Mouse (Mus musculus) MEL (cell line): ENCODE results near the gene Apc2. TPM values are rescaled to one million over a fixed set of nuclear protein-coding genes. Genes with fewer than 3 reads are reported as not detected.
A peak's percentile ranks its signal among the peaks of the same experiment; 100 is the strongest.

Experiments used
- DNase-seq: peaks from one replicate; pipeline ENCODE4 v3.0.0; 2011; ENCODE audit warnings: low read depth, low spot score
- H3K27ac ChIP-seq: 2 replicates; pipeline ENCODE4 v1.5.1; 2012; ENCODE audit warnings: low read depth, mild to moderate bottlenecking, control low read depth, low read length, moderate library complexity; ENCODE audit not compliant: control insufficient read depth
- H3K27me3 ChIP-seq, 2 experiments: fragments of 150-350 bp in 1 of 2; sonication (generic) in 1 of 2; 2 replicates each; pipeline ENCODE4 v1.6.1; 2012; ENCODE audit warnings: low read length in 2 of 2, mild to moderate bottlenecking in 2 of 2, improper control_type of control experiment in 1 of 2, moderate library complexity in 1 of 2; ENCODE audit not compliant: insufficient read depth in 2 of 2, control insufficient read depth in 1 of 2
- H3K36me3 ChIP-seq, 2 experiments: 2 replicates each; pipeline ENCODE4 v1.6.1; 2012 to 2014; ENCODE audit warnings: low read length in 2 of 2, improper control_type of control experiment in 1 of 2, inconsistent platforms in 1 of 2, mild to moderate bottlenecking in 1 of 2; ENCODE audit not compliant: insufficient read depth in 2 of 2, control insufficient read depth in 1 of 2
- H3K4me1 ChIP-seq, 2 experiments: fragments of 150-350 bp in 1 of 2; sonication (generic) in 1 of 2; 2 replicates each; pipeline ENCODE4 v1.6.1; 2012; ENCODE audit warnings: low read length in 2 of 2, improper control_type of control experiment in 1 of 2, mild to moderate bottlenecking in 1 of 2; ENCODE audit not compliant: insufficient read depth in 2 of 2, control insufficient read depth in 1 of 2
- H3K4me3 ChIP-seq, 2 experiments: fragments of 150-350 bp in 1 of 2; sonication (generic) in 1 of 2; 2 replicates each; pipeline ENCODE4 v1.5.1; 2012; ENCODE audit warnings: low read depth in 2 of 2, low read length in 2 of 2, mild to moderate bottlenecking in 2 of 2, moderate library complexity in 2 of 2, control low read depth in 1 of 2, improper control_type of control experiment in 1 of 2; ENCODE audit not compliant: control insufficient read depth in 1 of 2, insufficient read depth in 1 of 2
- H3K79me2 ChIP-seq: 2 replicates; pipeline ENCODE4 v1.6.1; 2012; ENCODE audit warnings: mild to moderate bottlenecking, low read length, moderate library complexity; ENCODE audit not compliant: control insufficient read depth, poor library complexity, insufficient read depth
- H3K9ac ChIP-seq: 2 replicates; pipeline ENCODE4 v1.6.1; 2012; ENCODE audit warnings: low read depth, mild to moderate bottlenecking, control low read depth, low read length, moderate library complexity; ENCODE audit not compliant: control insufficient read depth, poor library complexity, severe bottlenecking
- H3K9me3 ChIP-seq: fragments of 150-350 bp; sonication (generic); replicated peaks from 2 replicates; pipeline ENCODE4 v1.6.1; 2012; ENCODE audit warnings: mild to moderate bottlenecking, low read length, improper control_type of control experiment, moderate library complexity; ENCODE audit not compliant: insufficient read depth
- BHLHE40 ChIP-seq: IDR thresholded peaks from 2 replicates; pipeline ENCODE4 v1.6.1; 2012; ENCODE audit warnings: low read depth, mild to moderate bottlenecking, inconsistent platforms, low read length, improper control_type of control experiment, borderline replicate concordance
- CHD1 ChIP-seq: IDR thresholded peaks from 2 replicates; pipeline ENCODE4 v1.6.1; 2012; ENCODE audit warnings: low read depth, mild to moderate bottlenecking, inconsistent platforms, low read length, improper control_type of control experiment
- CTCF ChIP-seq, 3 experiments: IDR thresholded peaks in 2 of 3; conservative IDR thresholded peaks in 1 of 3; 2 replicates each; pipeline ENCODE4 v1.5.1; 2011 to 2012; ENCODE audit warnings: low read length in 3 of 3, low read depth in 2 of 3, mild to moderate bottlenecking in 2 of 3, improper control_type of control experiment in 1 of 3, inconsistent platforms in 1 of 3, mixed read lengths in 1 of 3, moderate library complexity in 1 of 3; ENCODE audit not compliant: control insufficient read depth in 1 of 3, insufficient read depth in 1 of 3, poor library complexity in 1 of 3, severe bottlenecking in 1 of 3
- E2F4 ChIP-seq: IDR thresholded peaks from 2 replicates; pipeline ENCODE4 v1.6.1; 2011; ENCODE audit warnings: low read depth, low read length, improper control_type of control experiment, borderline replicate concordance
- ELF1 ChIP-seq: IDR thresholded peaks from 2 replicates; pipeline ENCODE4 v1.6.1; 2014; ENCODE audit warnings: low read depth, mild to moderate bottlenecking, inconsistent platforms, low read length, improper control_type of control experiment, moderate library complexity
- EP300 ChIP-seq, 2 experiments: IDR thresholded peaks; 2 replicates each; pipeline ENCODE4 v1.6.1; 2011; ENCODE audit warnings: improper control_type of control experiment in 2 of 2, low read length in 2 of 2, low read depth in 1 of 2, mild to moderate bottlenecking in 1 of 2
- ETS1 ChIP-seq: IDR thresholded peaks from 2 replicates; pipeline ENCODE4 v1.6.1; 2012; ENCODE audit warnings: low read depth, mild to moderate bottlenecking, inconsistent platforms, low read length, improper control_type of control experiment, moderate library complexity
- GABPA ChIP-seq: IDR thresholded peaks from 2 replicates; pipeline ENCODE4 v1.6.1; 2012; ENCODE audit warnings: low read depth, mild to moderate bottlenecking, inconsistent platforms, low read length, improper control_type of control experiment, moderate library complexity
- GATA1 ChIP-seq: IDR thresholded peaks from 2 replicates; pipeline ENCODE4 v1.6.1; 2011; ENCODE audit warnings: low read depth, low read length, improper control_type of control experiment
- HCFC1 ChIP-seq: IDR thresholded peaks from 2 replicates; pipeline ENCODE4 v1.6.1; 2012; ENCODE audit warnings: low read depth, mild to moderate bottlenecking, inconsistent platforms, low read length, improper control_type of control experiment, moderate library complexity
- JUND ChIP-seq: IDR thresholded peaks from 2 replicates; pipeline ENCODE4 v1.6.1; 2011; ENCODE audit warnings: low read depth, mild to moderate bottlenecking, improper control_type of control experiment, low read length
- KAT2A ChIP-seq: conservative IDR thresholded peaks from 2 replicates; pipeline ENCODE4 v1.6.1; 2012; ENCODE audit warnings: low read depth, low read length, improper control_type of control experiment, inconsistent platforms
- MAFK ChIP-seq: IDR thresholded peaks from 2 replicates; pipeline ENCODE4 v1.6.1; 2011; ENCODE audit warnings: low read depth, mild to moderate bottlenecking, low read length, improper control_type of control experiment, borderline replicate concordance
- MAX ChIP-seq: IDR thresholded peaks from 2 replicates; pipeline ENCODE4 v1.6.1; 2011; ENCODE audit warnings: low read length, improper control_type of control experiment
- MAZ ChIP-seq: IDR thresholded peaks from 2 replicates; pipeline ENCODE4 v1.6.1; 2012; ENCODE audit warnings: low read depth, mild to moderate bottlenecking, inconsistent platforms, low read length, improper control_type of control experiment
- MEF2A ChIP-seq: IDR thresholded peaks from 2 replicates; pipeline ENCODE4 v1.6.1; 2014; ENCODE audit warnings: low read depth, mild to moderate bottlenecking, inconsistent platforms, low read length, improper control_type of control experiment; ENCODE audit not compliant: poor library complexity, insufficient replicate concordance, severe bottlenecking; ENCODE audit errors: extremely low read depth
- MXI1 ChIP-seq: IDR thresholded peaks from 2 replicates; pipeline ENCODE4 v1.6.1; 2011; ENCODE audit warnings: mild to moderate bottlenecking, low read depth, low read length, improper control_type of control experiment
- MYB ChIP-seq: IDR thresholded peaks from 2 replicates; pipeline ENCODE4 v1.6.1; 2011; ENCODE audit warnings: mild to moderate bottlenecking, low read depth, low read length, improper control_type of control experiment
- NELFE ChIP-seq: IDR thresholded peaks from 2 replicates; pipeline ENCODE4 v1.6.1; 2011; ENCODE audit warnings: low read depth, low read length, improper control_type of control experiment
- POLR2A ChIP-seq, 2 experiments: IDR thresholded peaks; 2 replicates each; pipeline ENCODE4 v1.6.1; 2011 to 2012; ENCODE audit warnings: low read length in 2 of 2, mild to moderate bottlenecking in 2 of 2, control low read depth in 1 of 2, improper control_type of control experiment in 1 of 2, low read depth in 1 of 2, moderate library complexity in 1 of 2; ENCODE audit not compliant: control insufficient read depth in 1 of 2, insufficient read depth in 1 of 2, poor library complexity in 1 of 2
- POLR2AphosphoS2 ChIP-seq: IDR thresholded peaks from 2 replicates; pipeline ENCODE4 v1.6.1; 2011; ENCODE audit warnings: low read length, improper control_type of control experiment
- POLR2AphosphoS5 ChIP-seq: IDR thresholded peaks from 2 replicates; pipeline ENCODE4 v1.6.1; 2012; ENCODE audit warnings: low read depth, borderline replicate concordance, mild to moderate bottlenecking, inconsistent platforms, low read length, moderate library complexity, mixed read lengths
- RAD21 ChIP-seq: IDR thresholded peaks from 2 replicates; pipeline ENCODE4 v1.6.1; 2011; ENCODE audit warnings: mild to moderate bottlenecking, low read depth, low read length, improper control_type of control experiment
- RCOR1 ChIP-seq: IDR thresholded peaks from 2 replicates; pipeline ENCODE4 v1.6.1; 2012; ENCODE audit warnings: low read depth, mild to moderate bottlenecking, inconsistent platforms, low read length, improper control_type of control experiment
- SIN3A ChIP-seq: IDR thresholded peaks from 2 replicates; pipeline ENCODE4 v1.6.1; 2012; ENCODE audit warnings: low read length, improper control_type of control experiment, inconsistent platforms
- SMC3 ChIP-seq: IDR thresholded peaks from 2 replicates; pipeline ENCODE4 v1.6.1; 2011; ENCODE audit warnings: low read depth, low read length, improper control_type of control experiment
- TAL1 ChIP-seq: IDR thresholded peaks from 2 replicates; pipeline ENCODE4 v1.6.1; 2012; ENCODE audit warnings: mild to moderate bottlenecking, inconsistent platforms, low read length, moderate library complexity, mixed read lengths
- TBP ChIP-seq: IDR thresholded peaks from 2 replicates; pipeline ENCODE4 v1.8.0; 2011; ENCODE audit warnings: low read depth, low read length, improper control_type of control experiment
- TCF12 ChIP-seq: IDR thresholded peaks from 2 replicates; pipeline ENCODE4 v1.6.1; 2014; ENCODE audit warnings: low read depth, mild to moderate bottlenecking, inconsistent platforms, low read length, improper control_type of control experiment, moderate library complexity
- UBTF ChIP-seq: IDR thresholded peaks from 2 replicates; pipeline ENCODE4 v1.6.1; 2012; ENCODE audit warnings: low read depth, mild to moderate bottlenecking, inconsistent platforms, low read length, improper control_type of control experiment, moderate library complexity, borderline replicate concordance; ENCODE audit not compliant: insufficient read depth
- USF1 ChIP-seq: IDR thresholded peaks from 2 replicates; pipeline ENCODE4 v1.6.1; 2014; ENCODE audit warnings: low read depth, mild to moderate bottlenecking, inconsistent platforms, low read length, improper control_type of control experiment, moderate library complexity
- USF2 ChIP-seq, 2 experiments: IDR thresholded peaks; 2 replicates each; pipeline ENCODE4 v1.6.1; 2011 to 2012; ENCODE audit warnings: improper control_type of control experiment in 2 of 2, low read length in 2 of 2, borderline replicate concordance in 1 of 2, inconsistent platforms in 1 of 2, low read depth in 1 of 2, mild to moderate bottlenecking in 1 of 2; ENCODE audit not compliant: insufficient read depth in 1 of 2
- ZKSCAN1 ChIP-seq: IDR thresholded peaks from 2 replicates; pipeline ENCODE4 v1.6.1; 2012; ENCODE audit warnings: low read depth, mild to moderate bottlenecking, inconsistent platforms, low read length, improper control_type of control experiment, moderate library complexity
- ZMIZ1 ChIP-seq: IDR thresholded peaks from 2 replicates; pipeline ENCODE4 v1.6.1; 2012; ENCODE audit warnings: low read depth, mild to moderate bottlenecking, inconsistent platforms, low read length, improper control_type of control experiment, moderate library complexity
- ZNF384 ChIP-seq: IDR thresholded peaks from 2 replicates; pipeline ENCODE4 v1.6.1; 2012; ENCODE audit warnings: low read depth, mild to moderate bottlenecking, inconsistent platforms, low read length, improper control_type of control experiment
- polyA plus RNA-seq, 2 experiments: library from polyadenylated mRNA; stranded (reverse) in 1 of 2; unstranded in 1 of 2; fragments of >175 nt in 1 of 2; fragments of >200 nt in 1 of 2; gene quantifications; 2 replicates each; pipeline versions ENCODE4 v1.2.1 to v1.2.4; 2012; ENCODE audit warnings: low replicate concordance in 2 of 2, low read depth in 1 of 2; ENCODE audit not compliant: insufficient read length in 2 of 2, insufficient read depth in 1 of 2, missing spikeins in 1 of 2
- total RNA-seq: library from RNA; depleted of rRNA; stranded (reverse); fragments of 300-350 nt; gene quantifications from 2 replicates; pipeline ENCODE4 v1.2.3, GENCODE M21; 2012; rRNA removed

Gene Apc2
- total RNA-seq (0.39 and 0.58 TPM in 2 replicates), polyA plus RNA-seq (1 to 10 TPM in 1 of 2 experiments, not detected in 1; 1.2 TPM)

GRCm38 (mm10) chr10:80295618-80296425 lies at the start of gene Apc2:
Gene Apc2 (plus strand): TSS chr10:80295977.
- Histone ChIP-seq H3K79me2 (peaks cover 19% of the 10 kb centered on the region), H3K36me3 (peaks cover 6 to 9% of the 10 kb centered on the region in 2 experiments; a peak in 3 of 4 replicates), H3K27ac (0 out of 2 replicates have a peak within 1 kb of the TSS, but pooled peaks have one; percentile 1), H3K9me3 (no peaks in the 10 kb centered on the region), H3K27me3 (no peaks in the 10 kb centered on the region), H3K4me1 (peaks cover 0 to 23% of the 10 kb centered on the region in 2 experiments; a peak in 2 of 4 replicates), H3K9ac (peak within 1 kb of the TSS; percentile 98; the same call in 1 of the 2 replicates), H3K4me3 (no peak within 1 kb of the TSS; a peak in 1 of 4 replicates)
- DNase-seq: peak; percentile 84
- no peak for TF ChIP-seq NELFE
- TF ChIP-seq MAFK: no peak
- TF ChIP-seq MEF2A: no peak
- no peak for TF ChIP-seq GATA1
- TF ChIP-seq HCFC1: no peak
- TF ChIP-seq USF1: no peak
- peak; percentile 53 to 77 (median 76) for TF ChIP-seq CTCF (IDR thresholded peaks at IDR 0.05 in 2 of 3, conservative IDR thresholded peaks at IDR 0.05 in 1 of 3; ENCODE audit: control insufficient read depth in 1 of 3, insufficient read depth in 1 of 3, low read depth in 2 of 3, low read length in 3 of 3, poor library complexity in 1 of 3, severe bottlenecking in 1 of 3)
- peak; percentile 81 for TF ChIP-seq SMC3
- TF ChIP-seq MYB: no peak
- TF ChIP-seq BHLHE40: no peak
- peak; percentile 48 for TF ChIP-seq RAD21
- no peak for TF ChIP-seq POLR2A (IDR thresholded peaks at IDR 0.05; ENCODE audit: control insufficient read depth in 1 of 2, insufficient read depth in 1 of 2, low read depth in 1 of 2, low read length in 2 of 2, poor library complexity in 1 of 2)
- no peak; the same call in 1 of the 2 replicates for TF ChIP-seq MXI1
- no peak for TF ChIP-seq KAT2A
- TF ChIP-seq ELF1: no peak
- TF ChIP-seq ZMIZ1: no peak
- no peak for TF ChIP-seq MAX
- no peak for TF ChIP-seq RCOR1
- no peak for TF ChIP-seq ZNF384
- peak; percentile 62; the same call in 1 of the 2 replicates for TF ChIP-seq SIN3A
- no peak for TF ChIP-seq TBP
- no peak for TF ChIP-seq POLR2AphosphoS5
- no peak for TF ChIP-seq TAL1
- TF ChIP-seq UBTF: no peak
- 0 out of 2 replicates have a peak, but pooled peaks have one; percentile 23 for TF ChIP-seq MAZ
- no peak for TF ChIP-seq E2F4
- TF ChIP-seq USF2 (IDR thresholded peaks at IDR 0.05; ENCODE audit: borderline replicate concordance in 1 of 2, insufficient read depth in 1 of 2, low read depth in 1 of 2, low read length in 2 of 2): no peak
- TF ChIP-seq ZKSCAN1: no peak
- TF ChIP-seq TCF12: no peak
- no peak for TF ChIP-seq EP300 (IDR thresholded peaks at IDR 0.05; ENCODE audit: low read depth in 1 of 2, low read length in 2 of 2)
- no peak for TF ChIP-seq ETS1
- TF ChIP-seq JUND: no peak
- TF ChIP-seq GABPA: no peak
- no peak for TF ChIP-seq CHD1
- TF ChIP-seq POLR2AphosphoS2: no peak
